6 mouse cellular contexts compared by ENCODE assay signal in genomic region chr10:43373035-43373434, GRCm38 (mm10).
"Had no signal": no experiment of that assay in that cellular context is flagged by ENCODE, and none has a peak within 500 bp of the region (broad histone marks: within the 10 kb centered on the region; RNA-seq: fewer than 3 reads in every experiment).

No protein-coding gene starts in this region.

- H3K4me2 ChIP-seq: intestine, embryonic 15.5 days; liver, embryonic 13.5 days; midbrain, embryonic 12.5 days; midbrain, embryonic 15.5 days had no signal

- H3K4me1 ChIP-seq: liver, embryonic 13.5 days had no signal

- H3K9me3 ChIP-seq: intestine, embryonic 15.5 days; liver, embryonic 13.5 days; midbrain, embryonic 12.5 days; midbrain, embryonic 15.5 days had no signal

- H3K9ac ChIP-seq: intestine, embryonic 15.5 days; liver, embryonic 13.5 days; midbrain, embryonic 12.5 days; midbrain, embryonic 15.5 days had no signal

- H3K27me3 ChIP-seq: intestine, embryonic 15.5 days; liver, embryonic 13.5 days; midbrain, embryonic 12.5 days; midbrain, embryonic 15.5 days had no signal

- DNase-seq: liver, embryonic 13.5 days had no signal

- H3K27ac ChIP-seq: intestine, embryonic 15.5 days; left cerebral cortex, adult 2 months; liver, embryonic 13.5 days; midbrain, embryonic 12.5 days; stomach, postnatal 0 days had no signal

- H3K4me3 ChIP-seq: intestine, embryonic 15.5 days; left cerebral cortex, adult 2 months; liver, embryonic 13.5 days; midbrain, embryonic 12.5 days; midbrain, embryonic 15.5 days had no signal

- ATAC-seq: intestine, embryonic 15.5 days had no signal

- H3K36me3 ChIP-seq: intestine, embryonic 15.5 days; liver, embryonic 13.5 days; midbrain, embryonic 12.5 days; midbrain, embryonic 15.5 days had no signal
